In the genomic region with DNA sequence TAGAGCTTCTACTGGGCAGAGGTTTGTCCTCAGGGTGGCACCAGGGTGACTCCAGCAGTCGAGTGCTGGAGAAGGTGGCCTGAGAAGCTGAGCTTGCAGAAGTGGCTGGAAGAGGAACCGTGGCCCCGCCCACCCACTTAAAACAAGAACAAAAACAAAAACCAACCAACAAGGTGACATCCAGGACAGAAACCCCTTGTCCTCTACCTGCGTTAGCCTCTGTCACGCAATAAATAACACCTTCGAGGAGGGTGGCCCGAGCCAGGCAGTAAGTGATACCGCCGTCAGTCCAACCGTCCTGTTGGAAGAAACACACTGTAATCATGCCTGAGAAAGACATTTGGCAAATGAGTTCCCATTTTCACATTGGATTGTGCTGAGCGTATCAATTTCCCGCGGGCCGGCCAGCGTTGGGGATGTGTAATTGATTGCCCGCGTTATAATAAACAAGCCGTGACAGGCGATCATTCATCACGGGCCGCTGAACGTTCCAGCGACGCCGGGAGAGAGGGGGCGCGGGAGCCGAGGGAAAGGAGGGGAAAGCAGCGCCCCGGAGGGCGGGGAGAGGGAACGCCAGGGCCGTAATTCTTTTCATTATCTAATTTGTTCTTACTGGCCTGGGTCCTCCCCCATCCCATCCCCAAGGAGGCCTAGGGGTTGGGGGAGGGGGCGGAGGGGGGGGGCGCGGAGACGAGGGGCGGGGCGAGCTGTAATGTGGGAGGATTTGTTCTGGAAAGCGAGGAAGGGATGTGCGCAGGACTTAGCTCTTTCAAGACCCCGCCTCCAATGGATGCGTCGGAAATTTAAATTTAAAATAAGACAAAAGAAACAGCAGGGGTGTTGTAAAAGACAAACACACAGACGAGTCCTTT, we compare ENCODE assay signal across 8 mouse cellular contexts.
A peak's percentile ranks its signal among the peaks of the same experiment; 100 is the strongest.
DNase-seq lines count a peak whose midpoint lies in the region; ATAC-seq lines count a peak whose summit lies in the region.

No protein-coding gene starts in this region.

- H3K36me3 ChIP-seq in hindbrain, embryonic 14.5 days (replicated peaks; ENCODE audit: control insufficient read depth, insufficient read depth) = no peaks in the 10 kb centered on the region

- intact Hi-C loops in left cerebral cortex, postnatal 36 days (cut with DNase I) = no loop called here

- H3K27ac ChIP-seq in hindbrain, embryonic 14.5 days = peak overlapping the region; percentile 75

- H3K4me1 ChIP-seq in hindbrain, embryonic 14.5 days (replicated peaks; ENCODE audit: control insufficient read depth, insufficient read depth, low read length) = peaks cover 20% of the 10 kb centered on the region

- WGBS in hindbrain, embryonic 14.5 days = under 1% methylated on average over 44 of the region's 45 CpGs

- peak; percentile 49 for DNase-seq in MN1 (ENCODE audit: low spot score)
- DNase-seq in gastrocnemius, adult 18-20 months (ENCODE audit: low spot score) = peak; percentile 62
- peak; percentile 83 for DNase-seq in hindbrain, embryonic 14.5 days (ENCODE audit: low spot score)
- DNase-seq in left cerebral cortex, postnatal 36 days (ENCODE audit: low spot score in 2 of 2) = peak; percentile 43 to 49
- DNase-seq in right cerebral cortex, postnatal 10 days (ENCODE audit: low spot score in 2 of 2) = peak; percentile 70 to 74
- no peak for DNase-seq in cerebellum, adult 11-12 months

- H3K9me3 ChIP-seq in hindbrain, embryonic 14.5 days (ENCODE audit: control insufficient read depth, low read length) = no peaks in the 10 kb centered on the region

- peak overlapping the region; percentile 62 for H3K4me2 ChIP-seq in hindbrain, embryonic 14.5 days (replicated peaks)

- H3K9ac ChIP-seq in hindbrain, embryonic 14.5 days = peak overlapping the region; percentile 39

- peak; percentile 53 for ATAC-seq in common myeloid progenitor, adult 5-6 weeks (replicated peaks; ENCODE audit: low read depth, poor library complexity, severe bottlenecking)
- ATAC-seq in hindbrain, embryonic 14.5 days (ENCODE audit: low FRiP score) = peak; percentile 76
- peak; percentile 54 for ATAC-seq in megakaryocyte-erythroid progenitor cell, adult 5-6 weeks (replicated peaks; ENCODE audit: low FRiP score, low TSS enrichment, poor library complexity, severe bottlenecking)

- H3K27me3 ChIP-seq in hindbrain, embryonic 14.5 days (ENCODE audit: control insufficient read depth, insufficient read depth, low read length) = 0 out of 2 replicates have a peak, but pooled peaks cover 3% of the 10 kb centered on the region

- peak overlapping the region; percentile 30 for H3K4me3 ChIP-seq in hindbrain, embryonic 14.5 days (replicated peaks; ENCODE audit: low read length)
